Mouse (Mus musculus) megakaryocyte, embryonic 14.5 days (primary cell): ENCODE results near the gene Tmem186.

ENCODE experiments used
- FLI1 ChIP-seq: IDR thresholded peaks from 2 replicates; pipeline ENCODE4 v1.6.1; 2012; ENCODE audit warnings: low read length, inconsistent platforms, mixed read lengths
- GATA1 ChIP-seq: IDR thresholded peaks from 3 replicates; pipeline ENCODE4 v1.6.1; 2012; ENCODE audit warnings: mixed read lengths, low read length, inconsistent platforms, borderline replicate concordance

GRCm38 (mm10) chr16:8597516-8597915 lies 40.0 kb downstream of the Tmem186 start:
- TF ChIP-seq FLI1, result no peak
- no peak for TF ChIP-seq GATA1
